Mouse (Mus musculus): Measurements from ENCODE around the gene Nmrk2.

The Nmrk2 gene

GRCm38 (mm10) chr10:81216810-81217209, 15.0 kb upstream of the Nmrk2 start:
- DNase-seq (ENCODE audit: low spot score): no peak

GRCm38 (mm10) chr10:81216260-81216659, 14.4 kb upstream of the Nmrk2 start:
- no peak for DNase-seq (ENCODE audit: low spot score)

- no peak for DNase-seq (ENCODE audit: low spot score)
Measured at GRCm38 (mm10) chr10:81210154-81210553, 8.3 kb upstream of the Nmrk2 start.

GRCm38 (mm10) chr10:81204137-81204536, 2.3 kb upstream of the Nmrk2 start:
- no peak for DNase-seq (ENCODE audit: low spot score)

GRCm38 (mm10) chr10:81202978-81203720, 1.3 kb upstream of the Nmrk2 start:
- no peak for DNase-seq (ENCODE audit: low spot score)

GRCm38 (mm10) chr10:81200605-81201287, 1.1 kb downstream of the Nmrk2 start:
- DNase-seq (ENCODE audit: low spot score): no peak

GRCm38 (mm10) chr10:81200141-81200540, 1.7 kb downstream of the Nmrk2 start:
- DNase-seq (ENCODE audit: low spot score): no peak

GRCm38 (mm10) chr10:81198990-81199389, 2.9 kb downstream of the Nmrk2 start:
- DNase-seq (ENCODE audit: low spot score): no peak

GRCm38 (mm10) chr10:81198230-81198629, 3.6 kb downstream of the Nmrk2 start:
- DNase-seq (ENCODE audit: low spot score): no peak

- DNase-seq (ENCODE audit: low spot score): no peak
Measured at GRCm38 (mm10) chr10:81197305-81197704, 4.5 kb downstream of the Nmrk2 start.

GRCm38 (mm10) chr10:81196470-81197065, 5.3 kb downstream of the Nmrk2 start:
- no peak for DNase-seq (ENCODE audit: low spot score)

GRCm38 (mm10) chr10:81195300-81195699, 6.6 kb downstream of the Nmrk2 start:
- no peak for DNase-seq (ENCODE audit: low spot score)

- no peak for DNase-seq (ENCODE audit: low spot score)
Measured at GRCm38 (mm10) chr10:81193991-81194774, 7.7 kb downstream of the Nmrk2 start.

GRCm38 (mm10) chr10:81192968-81193501, 8.8 kb downstream of the Nmrk2 start:
- peak; percentile 56 for DNase-seq (ENCODE audit: low spot score)

GRCm38 (mm10) chr10:81192270-81192967, 9.4 kb downstream of the Nmrk2 start:
- peak; percentile 87 for DNase-seq (ENCODE audit: low spot score)

GRCm38 (mm10) chr10:81191342-81191982, 10.4 kb downstream of the Nmrk2 start:
- DNase-seq (ENCODE audit: low spot score): no peak

- no peak for DNase-seq (ENCODE audit: low spot score)
Measured at GRCm38 (mm10) chr10:81190912-81191321, 10.9 kb downstream of the Nmrk2 start.

- DNase-seq (ENCODE audit: low spot score): no peak
Measured at GRCm38 (mm10) chr10:81190236-81190911, 11.5 kb downstream of the Nmrk2 start.

GRCm38 (mm10) chr10:81189821-81190220, 12.0 kb downstream of the Nmrk2 start:
- no peak for DNase-seq (ENCODE audit: low spot score)

GRCm38 (mm10) chr10:81187161-81187560, 14.7 kb downstream of the Nmrk2 start:
- no peak for DNase-seq (ENCODE audit: low spot score)

Data from yolk sac, embryonic 10.5 days (tissue).